Mouse (Mus musculus): ENCODE measurements around the gene Mecom. TPM values are rescaled to one million over a fixed set of nuclear protein-coding genes. Genes with fewer than 3 reads are reported as not detected.

Mecom gene
- polyA plus RNA-seq, 1 experiment from 2014 or later: 68.8 TPM

DNA sequence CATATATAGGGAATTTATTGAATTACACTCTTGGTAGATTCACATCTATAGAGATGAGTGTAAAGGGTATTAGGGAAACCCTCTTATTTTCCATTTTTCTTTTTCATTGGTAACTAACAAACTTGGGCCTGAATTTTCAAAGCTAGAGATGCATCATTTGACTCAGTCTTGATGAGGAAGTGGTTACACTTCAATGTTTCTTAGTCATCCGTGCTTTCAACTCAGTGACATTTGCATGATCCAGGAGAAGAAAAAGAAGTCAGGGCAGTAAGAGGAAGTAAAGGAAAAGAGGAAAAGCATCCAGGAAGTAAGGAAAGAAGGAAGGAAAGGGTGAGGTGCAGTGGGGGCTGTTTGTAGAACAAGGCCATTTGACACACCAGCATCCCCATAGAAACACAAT, 556.3 kb downstream of the Mecom start:
- Histone ChIP-seq H3K9ac (no peak overlapping the region), H3K4me3 (no peak overlapping the region), H3K9me3 (no peaks in the 10 kb centered on the region), H3K4me1 (no peaks in the 10 kb centered on the region), H3K27me3 (no peaks in the 10 kb centered on the region), H3K27ac (no peak overlapping the region), H3K4me2 (no peak overlapping the region), H3K36me3 (peaks cover 19% of the 10 kb centered on the region)
- 90% methylated on average over 1 of the region's 1 CpGs for WGBS
- ATAC-seq (ENCODE audit: borderline replicate concordance, extremely low read depth, low FRiP score, low TSS enrichment): no peak

DNA sequence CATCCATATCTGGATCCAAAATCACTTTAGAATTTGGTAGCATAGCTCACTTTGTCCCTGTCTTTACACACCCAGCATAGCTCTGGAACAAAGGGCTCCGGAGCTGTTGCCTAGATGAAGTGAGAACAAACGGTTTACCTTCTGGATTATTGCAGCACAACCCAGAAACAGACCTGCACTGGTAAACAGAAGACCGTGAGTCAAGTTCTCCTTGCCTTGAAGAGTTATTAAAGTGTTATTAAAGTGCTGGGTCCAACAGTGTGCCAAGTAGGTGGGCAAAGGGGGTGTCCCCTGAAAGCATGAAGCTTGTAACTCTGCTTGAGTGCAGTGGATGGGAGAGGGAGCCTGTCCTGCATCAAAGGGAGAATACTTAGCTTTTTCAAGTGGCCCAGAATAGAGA, 563.4 kb downstream of the Mecom start:
- 0 out of 2 replicates have a peak, but pooled peaks have one; percentile 23 for ATAC-seq (ENCODE audit: borderline replicate concordance, extremely low read depth, low FRiP score, low TSS enrichment)
- Histone ChIP-seq H3K4me3 (no peak overlapping the region), H3K9ac (no peak overlapping the region), H3K27ac (no peak overlapping the region), H3K4me2 (no peak overlapping the region), H3K4me1 (0 out of 2 replicates have a peak, but pooled peaks cover 6% of the 10 kb centered on the region), H3K9me3 (no peaks in the 10 kb centered on the region), H3K36me3 (peaks cover 38% of the 10 kb centered on the region), H3K27me3 (no peaks in the 10 kb centered on the region)
- 56% methylated on average over 3 of the region's 3 CpGs for WGBS

DNA sequence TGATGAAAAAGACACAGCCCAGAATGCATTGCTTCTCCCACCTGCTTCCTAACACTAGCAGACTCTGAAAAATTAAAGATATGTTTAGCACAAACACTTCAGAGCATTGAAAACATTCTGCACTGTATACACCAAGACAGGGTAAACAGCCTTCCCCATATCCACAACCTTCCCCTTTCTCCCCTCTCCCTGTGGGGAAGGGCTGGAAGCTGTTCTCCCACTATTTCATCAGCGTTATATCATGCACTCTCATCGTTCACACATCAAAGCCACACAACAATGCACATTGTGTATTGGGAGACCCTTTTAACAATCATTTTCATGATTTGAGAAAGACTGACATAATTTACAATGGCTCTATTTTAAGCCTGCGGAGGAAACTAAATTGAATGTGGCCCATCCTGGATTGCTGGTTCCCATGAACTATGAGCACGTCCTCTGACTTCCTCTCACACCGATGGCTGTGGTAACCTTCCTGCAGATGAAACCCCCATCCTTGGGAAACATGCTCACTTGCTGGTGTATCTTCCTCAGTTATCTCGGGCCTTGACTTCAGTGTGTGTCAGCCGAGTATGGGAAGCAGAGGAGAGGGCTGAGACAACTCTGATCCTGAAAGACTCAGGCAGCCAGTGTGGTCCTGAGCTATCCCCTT, 566.4 kb downstream of the Mecom start:
- ATAC-seq (ENCODE audit: borderline replicate concordance, extremely low read depth, low FRiP score, low TSS enrichment): no peak
- no peaks in the 10 kb centered on the region for H3K27me3 ChIP-seq
- WGBS: 61% methylated on average over 7 of the region's 7 CpGs

DNA sequence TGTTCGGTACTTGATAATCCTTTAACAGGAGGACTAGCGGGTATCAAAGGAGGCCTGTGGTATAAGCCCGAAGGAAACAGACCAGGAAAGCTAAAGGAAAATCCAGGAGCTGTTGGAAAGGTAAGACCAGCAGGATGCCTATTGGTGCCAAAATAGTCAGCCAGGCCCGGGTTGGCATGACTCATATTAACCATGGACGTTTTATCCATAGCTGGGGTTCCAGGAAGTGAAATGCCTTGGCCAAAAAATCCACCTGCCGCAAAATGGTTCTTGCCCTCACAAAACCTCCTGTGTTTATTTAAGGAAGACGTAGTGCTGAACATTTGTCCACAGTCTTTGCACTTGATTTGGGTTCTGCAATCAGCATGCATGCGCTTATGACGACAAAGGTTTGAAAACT, 567.3 kb downstream of the Mecom start:
- H3K4me2 ChIP-seq: no peak overlapping the region
- no peaks in the 10 kb centered on the region for H3K9me3 ChIP-seq
- 0 out of 2 replicates have a peak, but pooled peaks cover 6% of the 10 kb centered on the region for H3K4me1 ChIP-seq
- ATAC-seq (ENCODE audit: borderline replicate concordance, extremely low read depth, low FRiP score, low TSS enrichment): no peak
- WGBS: 75% methylated on average over 9 of the region's 9 CpGs
- H3K27me3 ChIP-seq: no peaks in the 10 kb centered on the region
- no peak overlapping the region for H3K4me3 ChIP-seq
- no peak overlapping the region for H3K9ac ChIP-seq
- H3K27ac ChIP-seq: no peak overlapping the region
- H3K36me3 ChIP-seq: peaks cover 31% of the 10 kb centered on the region

More for the DNA sequence above, 566.4 kb downstream of the Mecom start:
- Histone ChIP-seq H3K4me1 (0 out of 2 replicates have a peak, but pooled peaks cover 6% of the 10 kb centered on the region), H3K9ac (no peak overlapping the region), H3K4me3 (no peak overlapping the region), H3K36me3 (peaks cover 32% of the 10 kb centered on the region), H3K27ac (no peak overlapping the region), H3K4me2 (no peak overlapping the region), H3K9me3 (no peaks in the 10 kb centered on the region)

DNA sequence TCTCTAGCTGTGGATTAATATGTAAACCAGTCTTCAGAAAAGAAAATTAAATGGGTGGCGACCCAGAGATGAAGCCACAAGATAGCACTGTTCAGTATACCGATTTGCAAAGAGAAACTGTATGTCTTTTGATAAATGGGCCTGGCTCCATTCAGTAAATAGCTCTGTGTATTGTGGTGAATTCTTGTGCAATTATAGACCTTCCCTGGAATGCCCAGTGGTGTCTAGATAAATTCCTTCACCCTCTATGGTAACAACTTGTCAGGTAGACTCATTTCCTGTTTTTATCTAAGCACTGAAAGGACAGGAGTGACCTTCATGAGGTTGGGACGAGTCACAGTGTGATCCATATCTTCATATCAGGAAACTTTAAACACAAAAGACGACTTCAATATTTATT, 571.2 kb downstream of the Mecom start:
- H3K4me3 ChIP-seq: no peak overlapping the region
- H3K4me1 ChIP-seq: no peaks in the 10 kb centered on the region
- no peak overlapping the region for H3K27ac ChIP-seq
- H3K4me2 ChIP-seq: no peak overlapping the region
- no peak overlapping the region for H3K9ac ChIP-seq
- 32% methylated on average over 4 of the region's 4 CpGs for WGBS
- H3K36me3 ChIP-seq: peaks cover 18% of the 10 kb centered on the region
- H3K27me3 ChIP-seq: no peaks in the 10 kb centered on the region
- no peak for ATAC-seq (ENCODE audit: borderline replicate concordance, extremely low read depth, low FRiP score, low TSS enrichment)
- H3K9me3 ChIP-seq: no peaks in the 10 kb centered on the region

DNA sequence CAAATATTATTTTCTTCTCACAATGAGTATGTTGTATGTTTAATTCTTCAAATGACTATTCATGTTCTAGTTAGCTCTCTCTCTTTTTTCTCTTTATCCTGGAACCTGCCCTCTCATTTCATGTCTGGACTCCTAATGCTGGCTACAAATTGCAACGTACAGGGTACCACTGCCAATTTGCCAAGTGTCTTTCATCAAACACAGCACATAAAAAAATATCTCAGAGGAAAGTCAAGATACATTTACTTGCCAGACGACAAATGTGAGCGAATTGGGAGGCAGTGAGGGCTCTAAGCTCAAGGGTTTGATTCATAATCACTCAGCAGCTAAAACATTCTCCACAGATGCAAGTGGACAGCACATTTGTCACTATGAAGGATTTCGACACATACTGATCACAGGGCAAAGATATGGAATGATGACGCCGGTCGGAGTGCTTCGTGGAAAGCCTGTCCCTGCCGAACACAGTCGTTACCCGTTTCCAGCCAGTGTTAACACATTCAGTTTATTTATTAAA, 579.3 kb downstream of the Mecom start:
- H3K4me2 ChIP-seq: 0 out of 2 replicates have a peak overlapping the region, but pooled peaks have one; percentile 7
- no peak overlapping the region; the same call in 1 of the 2 replicates for H3K27ac ChIP-seq
- H3K9ac ChIP-seq: no peak overlapping the region
- peak; percentile 87; the same call in 1 of the 2 replicates for ATAC-seq (ENCODE audit: borderline replicate concordance, extremely low read depth, low FRiP score, low TSS enrichment)
- H3K9me3 ChIP-seq: no peaks in the 10 kb centered on the region
- peaks cover 11% of the 10 kb centered on the region; the same call in 1 of the 2 replicates for H3K36me3 ChIP-seq
- H3K4me1 ChIP-seq: 0 out of 2 replicates have a peak, but pooled peaks cover 7% of the 10 kb centered on the region
- no peak overlapping the region for H3K4me3 ChIP-seq
- H3K27me3 ChIP-seq: no peaks in the 10 kb centered on the region
- WGBS: 27% methylated on average over 11 of the region's 11 CpGs

DNA sequence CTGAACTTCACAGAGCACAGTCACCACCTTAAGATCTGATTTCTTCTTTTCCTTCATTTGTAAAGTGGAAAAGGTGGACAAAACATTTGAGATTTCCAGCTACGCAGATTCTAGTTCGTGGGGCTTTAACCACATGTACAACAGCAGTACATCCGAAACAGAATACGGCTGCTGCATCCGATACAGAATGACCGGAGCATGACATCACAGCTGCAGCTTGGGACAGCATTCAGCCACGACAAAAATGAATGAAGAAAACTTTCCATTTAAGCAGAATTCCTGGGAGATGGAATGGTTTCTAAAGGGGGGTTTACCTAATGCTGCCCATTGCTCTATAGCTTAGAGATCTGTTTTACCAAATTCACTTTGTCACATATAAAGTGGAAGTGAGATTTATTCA, 583.9 kb downstream of the Mecom start:
- H3K9ac ChIP-seq: no peak overlapping the region
- H3K4me2 ChIP-seq: no peak overlapping the region
- H3K36me3 ChIP-seq: peaks cover 42% of the 10 kb centered on the region
- WGBS: 56% methylated on average over 7 of the region's 7 CpGs
- no peaks in the 10 kb centered on the region for H3K27me3 ChIP-seq
- H3K4me1 ChIP-seq: peaks cover 9% of the 10 kb centered on the region; the same call in 1 of the 2 replicates
- H3K9me3 ChIP-seq: no peaks in the 10 kb centered on the region
- H3K27ac ChIP-seq: no peak overlapping the region
- no peak overlapping the region for H3K4me3 ChIP-seq
- no peak for ATAC-seq (ENCODE audit: borderline replicate concordance, extremely low read depth, low FRiP score, low TSS enrichment)

DNA sequence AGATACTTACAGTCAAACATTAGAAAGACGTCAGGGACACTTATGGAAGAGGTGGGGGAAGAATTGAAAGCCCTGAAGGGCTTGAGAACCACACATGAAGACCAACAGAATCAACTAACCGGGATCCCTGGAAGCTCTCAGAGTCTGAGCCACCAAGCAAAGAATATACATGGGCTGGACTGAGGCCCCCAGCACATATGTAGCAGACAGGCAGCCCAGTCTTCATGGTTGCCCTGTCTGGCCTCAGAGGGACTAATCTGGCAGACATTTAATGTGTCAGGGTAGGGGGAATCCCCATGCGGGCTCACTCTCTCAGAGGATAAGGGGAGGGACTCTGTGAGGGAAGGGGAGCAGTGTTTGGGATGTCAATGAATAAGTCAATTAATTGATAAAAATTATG, 584.4 kb downstream of the Mecom start:
- Histone ChIP-seq H3K9ac (no peak overlapping the region), H3K9me3 (no peaks in the 10 kb centered on the region), H3K27ac (no peak overlapping the region), H3K4me1 (peaks cover 5% of the 10 kb centered on the region; the same call in 1 of the 2 replicates), H3K27me3 (no peaks in the 10 kb centered on the region), H3K4me3 (no peak overlapping the region), H3K36me3 (peaks cover 42% of the 10 kb centered on the region), H3K4me2 (no peak overlapping the region)
- 38% methylated on average over 3 of the region's 3 CpGs for WGBS
- peak; percentile 46; the same call in 1 of the 2 replicates for ATAC-seq (ENCODE audit: borderline replicate concordance, extremely low read depth, low FRiP score, low TSS enrichment)

DNA sequence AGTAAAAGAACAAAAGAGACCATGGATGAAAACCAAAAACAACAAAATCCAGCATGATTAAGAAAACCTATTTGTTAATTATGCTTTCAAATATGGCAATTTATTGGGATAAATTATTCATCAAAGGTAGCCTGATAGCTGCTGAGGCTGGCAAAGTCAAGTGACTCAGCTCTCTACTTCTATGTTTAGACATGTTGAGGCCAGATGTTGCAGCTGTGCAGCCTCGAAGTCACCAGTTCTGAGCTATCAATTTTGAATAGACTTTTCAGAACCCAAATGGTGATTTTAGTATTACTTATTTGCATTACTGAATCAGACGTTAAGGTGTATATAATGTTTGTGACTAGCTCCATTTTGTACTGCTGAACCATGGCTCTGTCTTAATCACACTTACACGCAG, 588.8 kb downstream of the Mecom start:
- H3K36me3 ChIP-seq: peaks cover 47% of the 10 kb centered on the region
- WGBS: 63% methylated on average over 3 of the region's 3 CpGs

DNA sequence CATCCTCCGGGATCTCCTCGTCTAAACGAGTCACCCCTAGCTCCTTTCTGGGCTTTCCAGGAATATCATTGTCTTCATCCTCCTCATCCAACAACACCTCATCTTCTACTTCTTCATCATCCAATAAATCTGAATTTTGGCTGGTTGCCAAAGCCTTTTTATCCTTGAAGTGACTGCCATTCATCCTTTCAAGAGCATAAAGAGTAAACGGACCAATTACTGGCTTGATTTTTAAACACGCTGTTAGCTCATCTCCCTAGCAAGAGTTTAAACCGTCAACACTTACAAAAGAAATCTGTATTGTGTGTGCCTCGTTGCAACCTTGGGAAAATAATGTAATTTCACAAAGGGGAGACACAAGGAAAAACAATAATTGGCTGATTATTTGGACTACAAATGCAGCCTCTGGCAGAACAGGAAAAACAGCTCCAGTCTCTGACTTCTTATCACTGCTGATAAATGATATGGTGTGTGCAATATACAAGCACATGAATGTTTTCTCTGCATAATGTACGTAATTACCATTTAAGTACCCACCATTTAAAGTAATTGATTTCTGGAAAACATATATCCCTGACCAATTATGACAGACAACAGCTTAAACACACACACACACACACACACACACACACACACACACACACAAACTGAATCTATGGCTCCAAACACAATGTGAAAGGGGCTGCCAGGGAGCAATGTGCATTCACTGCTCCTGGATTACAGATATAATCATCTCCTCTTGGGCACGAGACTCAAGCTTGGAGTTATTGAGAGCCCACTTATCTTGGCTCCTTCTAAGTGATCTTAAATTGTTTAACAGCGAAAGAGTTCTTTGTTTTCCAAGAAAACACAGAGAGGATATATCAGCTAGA, 590.2 kb downstream of the Mecom start:
- no peak overlapping the region for H3K9ac ChIP-seq
- no peak overlapping the region for H3K4me2 ChIP-seq
- 38% methylated on average over 10 of the region's 10 CpGs for WGBS
- peaks cover 42% of the 10 kb centered on the region for H3K36me3 ChIP-seq
- no peaks in the 10 kb centered on the region for H3K27me3 ChIP-seq
- no peaks in the 10 kb centered on the region for H3K9me3 ChIP-seq
- H3K4me1 ChIP-seq: peaks cover 22% of the 10 kb centered on the region
- no peak overlapping the region for H3K4me3 ChIP-seq
- ATAC-seq (ENCODE audit: borderline replicate concordance, extremely low read depth, low FRiP score, low TSS enrichment): no peak
- no peak overlapping the region; the same call in 1 of the 2 replicates for H3K27ac ChIP-seq

More for the DNA sequence above, 588.8 kb downstream of the Mecom start:
- Histone ChIP-seq H3K9ac (no peak overlapping the region), H3K4me3 (no peak overlapping the region), H3K4me2 (no peak overlapping the region), H3K27ac (no peak overlapping the region), H3K4me1 (peaks cover 14% of the 10 kb centered on the region), H3K27me3 (no peaks in the 10 kb centered on the region), H3K9me3 (no peaks in the 10 kb centered on the region)
- ATAC-seq (ENCODE audit: borderline replicate concordance, extremely low read depth, low FRiP score, low TSS enrichment): no peak

DNA sequence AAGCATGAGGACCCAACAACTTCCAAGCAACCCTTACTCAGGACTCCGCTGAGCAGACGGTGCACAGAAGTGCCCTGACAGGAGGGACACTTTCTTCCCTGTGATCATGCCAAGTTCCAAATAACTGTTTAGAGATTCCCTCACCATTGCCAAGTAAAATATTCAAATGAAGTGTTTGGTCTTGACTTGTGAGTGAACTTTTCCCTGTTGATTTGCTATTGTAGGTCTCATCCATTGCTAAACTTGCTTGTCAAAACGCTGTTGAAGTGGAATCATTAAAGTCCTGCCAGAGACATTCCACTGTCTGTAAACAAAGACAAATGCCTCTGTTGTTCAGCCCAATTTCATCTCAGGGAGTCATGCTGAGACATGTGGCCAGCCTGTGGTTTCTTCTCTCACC, 594.5 kb downstream of the Mecom start:
- ATAC-seq (ENCODE audit: borderline replicate concordance, extremely low read depth, low FRiP score, low TSS enrichment): peak; percentile 81; the same call in 1 of the 2 replicates
- peaks cover 18% of the 10 kb centered on the region for H3K4me1 ChIP-seq
- no peak overlapping the region for H3K4me2 ChIP-seq
- peak overlapping the region; percentile 44; the same call in 1 of the 2 replicates for H3K27ac ChIP-seq
- H3K27me3 ChIP-seq: no peaks in the 10 kb centered on the region
- WGBS: 41% methylated on average over 3 of the region's 3 CpGs
- no peaks in the 10 kb centered on the region for H3K9me3 ChIP-seq
- no peak overlapping the region for H3K9ac ChIP-seq
- no peak overlapping the region for H3K4me3 ChIP-seq
- H3K36me3 ChIP-seq: peaks cover 28% of the 10 kb centered on the region
